In genomic region chr14:34193879-34194278, GRCm38 (mm10) we compare ENCODE assay signal across 36 mouse cellular contexts. TPM values are rescaled to one million over a fixed set of nuclear protein-coding genes. Genes with fewer than 3 reads are reported as not detected.
"Had no signal": no experiment of that assay in that cellular context is flagged by ENCODE, and none has a peak within 500 bp of the region (broad histone marks: within the 10 kb centered on the region; RNA-seq: fewer than 3 reads in every experiment).

No protein-coding gene starts in this region.

- H3K27ac ChIP-seq: heart, embryonic 10.5 days; heart, embryonic 13.5 days; heart, embryonic 15.5 days; hindbrain, embryonic 12.5 days; hindbrain, embryonic 13.5 days; hindbrain, embryonic 14.5 days; hindbrain, embryonic 15.5 days; hindbrain, postnatal 0 days; intestine, embryonic 15.5 days; kidney, embryonic 15.5 days; kidney, postnatal 0 days; layer of hippocampus, adult 2 months; left cerebral cortex, adult 2 months had no signal

- DNase-seq: heart, postnatal 10 days; heart, postnatal 14 days; heart, postnatal 36 days; heart, postnatal 4 days; kidney, adult 11 months; kidney, adult 18-20 months; kidney, adult 2 months; kidney, adult 8-10 months; kidney, adult 9 months; kidney, postnatal 10 days; kidney, postnatal 14 days; kidney, postnatal 4 days; layer of hippocampus, postnatal 36 days had no signal

- H3K27me3 ChIP-seq: hindbrain, embryonic 12.5 days; hindbrain, embryonic 13.5 days; hindbrain, embryonic 15.5 days; intestine, embryonic 15.5 days had no signal

- H3K4me1 ChIP-seq: hindbrain, embryonic 12.5 days; intestine, embryonic 15.5 days had no signal

- H3K4me2 ChIP-seq: heart, embryonic 11.5 days; heart, embryonic 12.5 days; heart, embryonic 13.5 days; heart, embryonic 15.5 days; hindbrain, embryonic 12.5 days; hindbrain, embryonic 13.5 days; hindbrain, embryonic 14.5 days; hindbrain, embryonic 15.5 days; intestine, embryonic 15.5 days; kidney, embryonic 15.5 days had no signal

- H3K36me3 ChIP-seq: heart, embryonic 10.5 days; heart, embryonic 12.5 days; heart, embryonic 13.5 days; heart, embryonic 15.5 days; hindbrain, embryonic 10.5 days; intestine, embryonic 15.5 days; kidney, embryonic 15.5 days had no signal

- H3K9ac ChIP-seq: heart, embryonic 12.5 days; heart, embryonic 13.5 days; heart, embryonic 15.5 days; hindbrain, embryonic 12.5 days; hindbrain, embryonic 13.5 days; hindbrain, embryonic 14.5 days; hindbrain, embryonic 15.5 days; intestine, embryonic 15.5 days; kidney, embryonic 15.5 days had no signal

- H3K4me3 ChIP-seq: heart, embryonic 10.5 days; heart, embryonic 12.5 days; heart, embryonic 13.5 days; heart, embryonic 15.5 days; hindbrain, embryonic 10.5 days; hindbrain, embryonic 12.5 days; hindbrain, embryonic 13.5 days; hindbrain, embryonic 15.5 days; intestine, embryonic 15.5 days; kidney, embryonic 15.5 days; layer of hippocampus, adult 2 months; left cerebral cortex, adult 2 months had no signal

- H3K9me3 ChIP-seq: heart, embryonic 10.5 days; heart, embryonic 12.5 days; heart, embryonic 13.5 days; heart, embryonic 15.5 days; hindbrain, embryonic 10.5 days; hindbrain, embryonic 12.5 days; hindbrain, embryonic 13.5 days; hindbrain, embryonic 15.5 days; intestine, embryonic 15.5 days; kidney, embryonic 15.5 days had no signal

RNA-seq across cellular contexts. Expression of gene Syt15, which starts 25.5 kb away (rescaled TPM):
- total RNA-seq: hematopoietic stem cell, adult 5-6 weeks had no signal

RNA-seq across cellular contexts. Expression of gene Npy4r, which starts 41.6 kb away (rescaled TPM):
- total RNA-seq: heart, postnatal 4 days; hematopoietic stem cell, adult 5-6 weeks; layer of hippocampus, adult 18-20 months; layer of hippocampus, adult 2 months; layer of hippocampus, adult 8-10 months; layer of hippocampus, postnatal 25 days; layer of hippocampus, postnatal 36 days; left cerebral cortex, adult 18-20 months; left cerebral cortex, adult 2 months had no signal
- polyA plus RNA-seq: hindbrain, embryonic 10.5 days; hindbrain, embryonic 11.5 days; inflammation-experienced regulatory T-cells, adult 6 months had no signal
